Mouse (Mus musculus) layer of hippocampus, adult 2 months (tissue): Measurements from ENCODE around the gene Klhl9. TPM values are rescaled to one million over a fixed set of nuclear protein-coding genes. Genes with fewer than 3 reads are reported as not detected.

Experiments
- DNase-seq, 2 experiments: peaks; one replicate each; pipeline ENCODE4 v3.0.0; 2022; ENCODE audit warnings: low spot score in 2 of 2
- H3K27ac ChIP-seq: fragments of 200-600 bp; 2 replicates; pipeline ENCODE4 v1.8.1; 2022
- H3K4me3 ChIP-seq: fragments of 200-600 bp; 2 replicates; pipeline ENCODE4 v1.8.1; 2022; ENCODE audit warnings: mild to moderate bottlenecking
- CTCF ChIP-seq: fragments of 200-600 bp; conservative IDR thresholded peaks from 2 replicates; pipeline ENCODE4 v1.8.1; 2022; ENCODE audit warnings: antibody characterized with exemption, mild to moderate bottlenecking, moderate library complexity
- total RNA-seq, 2 experiments: library from RNA; stranded (reverse); gene quantifications; 2 replicates each; pipeline ENCODE4 v1.2.3; 2021

The Klhl9 gene
- total RNA-seq, 2 experiments from 2014 or later, result 105 to 107 TPM

DNA sequence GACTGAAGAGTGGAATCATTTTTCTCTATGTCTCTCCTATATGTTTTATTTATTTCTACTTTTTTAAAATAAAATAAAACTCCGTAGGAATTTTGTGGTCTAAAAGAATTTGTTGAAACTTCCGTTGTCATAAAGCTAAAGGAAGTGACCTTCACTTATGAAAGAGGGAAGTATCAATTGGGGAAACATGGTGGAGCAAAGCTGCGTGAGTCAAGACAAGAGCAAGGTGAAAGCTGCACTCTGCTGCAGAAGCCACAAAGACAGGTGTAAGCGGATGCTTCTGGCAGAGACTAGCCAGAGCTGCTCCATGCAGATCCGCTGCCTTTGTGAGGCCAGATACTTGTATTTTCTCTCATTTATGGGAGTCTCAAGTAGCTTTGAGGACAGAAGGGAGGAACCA, 23.5 kb downstream of the Klhl9 start:
- no peak for DNase-seq
- H3K27ac ChIP-seq, result no peak overlapping the region
- no peak for TF ChIP-seq CTCF
- H3K4me3 ChIP-seq, result no peak overlapping the region

DNA sequence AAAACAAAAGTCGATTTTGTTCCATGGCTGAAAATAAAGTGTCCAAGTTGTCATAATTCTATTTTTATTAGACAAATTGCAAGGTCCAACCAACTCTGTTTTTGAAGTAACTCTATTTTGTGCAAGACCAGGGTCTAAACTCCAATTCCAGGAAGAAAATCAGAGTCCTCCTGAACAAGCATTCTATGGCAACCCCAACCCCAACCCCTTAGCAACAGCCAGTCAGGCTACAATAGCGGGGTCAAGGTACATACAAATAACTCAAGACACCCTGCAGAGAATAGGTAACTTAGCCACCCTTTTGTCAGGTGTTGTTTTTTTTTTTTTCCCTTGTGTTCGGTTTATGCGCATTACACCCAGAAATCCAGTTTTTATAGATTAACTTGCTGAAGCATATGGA, 24.5 kb downstream of the Klhl9 start:
- Histone ChIP-seq H3K4me3 (no peak overlapping the region), H3K27ac (no peak overlapping the region)
- TF ChIP-seq CTCF, result no peak
- DNase-seq, result no peak

GRCm38 (mm10) chr4:88697108-88697507, 25.2 kb downstream of the Klhl9 start:
- no peak for TF ChIP-seq CTCF
- no peak for DNase-seq
- Histone ChIP-seq H3K27ac (no peak overlapping the region), H3K4me3 (no peak overlapping the region)

- no peak overlapping the region for H3K4me3 ChIP-seq
- peak; percentile 99 for TF ChIP-seq CTCF
- no peak overlapping the region for H3K27ac ChIP-seq
- DNase-seq, result peak; percentile 74 to 81
Measured at GRCm38 (mm10) chr4:88696237-88696884, 25.9 kb downstream of the Klhl9 start.

GRCm38 (mm10) chr4:88693392-88693791, 28.9 kb downstream of the Klhl9 start:
- no peak for DNase-seq
- Histone ChIP-seq H3K27ac (no peak overlapping the region), H3K4me3 (no peak overlapping the region)
- no peak for TF ChIP-seq CTCF

- Histone ChIP-seq H3K27ac (no peak overlapping the region), H3K4me3 (no peak overlapping the region)
- no peak for DNase-seq
- no peak for TF ChIP-seq CTCF
Measured at GRCm38 (mm10) chr4:88692537-88692936, 29.7 kb downstream of the Klhl9 start.

GRCm38 (mm10) chr4:88691259-88691658, 31.0 kb downstream of the Klhl9 start, which contains the start of gene Ifnab:
Ifnab (minus strand) TSS chr4:88691359.
- no peak for DNase-seq
- Histone ChIP-seq H3K4me3 (no peak within 1 kb of the TSS), H3K27ac (no peak within 1 kb of the TSS)
- TF ChIP-seq CTCF, result no peak

- no peak for DNase-seq
- H3K27ac ChIP-seq, result no peak within 1 kb of the TSS
- TF ChIP-seq CTCF, result no peak
- no peak within 1 kb of the TSS for H3K4me3 ChIP-seq
Measured at GRCm38 (mm10) chr4:88683812-88684211, 38.5 kb downstream of the Klhl9 start, which contains the start of gene Ifna2. Ifna2 (minus strand) TSS chr4:88683912.

- TF ChIP-seq CTCF, result no peak
- no peak for DNase-seq
Measured at GRCm38 (mm10) chr4:88681353-88681752, 40.9 kb downstream of the Klhl9 start.

DNA sequence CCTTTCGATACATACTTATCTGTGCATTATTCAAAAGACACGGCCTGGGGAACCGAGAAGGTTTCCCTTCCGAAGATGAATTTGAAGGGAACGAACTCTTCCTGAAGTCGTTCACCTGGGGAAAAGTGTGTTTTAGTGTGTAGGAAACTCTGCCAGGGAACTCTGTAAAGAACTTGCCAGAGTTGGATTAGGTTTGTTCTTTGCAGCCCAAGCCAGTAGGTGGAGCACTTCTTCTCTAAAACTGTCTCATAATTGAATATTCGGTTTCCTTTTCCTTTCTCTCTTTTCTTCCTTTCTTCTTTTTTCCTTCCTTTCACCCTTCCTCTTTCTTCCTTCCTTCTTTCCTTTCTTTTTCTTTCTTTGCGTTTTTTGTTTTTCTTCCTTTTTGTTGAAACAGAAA, 41.9 kb downstream of the Klhl9 start:
- TF ChIP-seq CTCF, result peak; percentile 85
- Histone ChIP-seq H3K4me3 (no peak overlapping the region), H3K27ac (no peak overlapping the region)
- DNase-seq, result peak in 1 of 2 experiments; percentile 14

More at GRCm38 (mm10) chr4:88681353-88681752, 40.9 kb downstream of the Klhl9 start:
- Histone ChIP-seq H3K4me3 (no peak overlapping the region), H3K27ac (no peak overlapping the region)

- H3K4me3 ChIP-seq, result no peak within 1 kb of the TSS
- no peak for TF ChIP-seq CTCF
- no peak for DNase-seq
- no peak within 1 kb of the TSS for H3K27ac ChIP-seq
Measured at GRCm38 (mm10) chr4:88676824-88677223, 45.4 kb downstream of the Klhl9 start, which contains the start of gene Ifna16. Ifna16 (minus strand) TSS chr4:88676924.

Other genes starting within 250 kb of the Klhl9 start
- gene Ifnb1, start 199.7 kb downstream of the Klhl9 start, total RNA-seq, result not detected
- not detected for gene Ifna15, start 164.2 kb downstream of the Klhl9 start, total RNA-seq
- not detected for gene Ifna14, start 150.7 kb downstream of the Klhl9 start, total RNA-seq
- gene Ifna9, start 130.1 kb downstream of the Klhl9 start, total RNA-seq, result not detected
- not detected for gene Ifna12, start 119.1 kb downstream of the Klhl9 start, total RNA-seq
- gene C87499, start 88.1 kb downstream of the Klhl9 start, total RNA-seq, result not detected
- not detected for gene Ifna13, start 78.0 kb downstream of the Klhl9 start, total RNA-seq
- not detected for gene Ifna16, start 45.5 kb downstream of the Klhl9 start, total RNA-seq
- not detected for gene Ifna2, start 38.6 kb downstream of the Klhl9 start, total RNA-seq
- not detected for gene Ifnab, start 31.1 kb downstream of the Klhl9 start, total RNA-seq
- gene Gm26566, start 660 bp downstream of the Klhl9 start, total RNA-seq, result 1 to 10 TPM; 1.3 to 1.5 TPM
- not detected for gene Gm13271, start 32.4 kb upstream of the Klhl9 start, total RNA-seq
- not detected for gene Gm13283, start 37.7 kb upstream of the Klhl9 start, total RNA-seq
- gene Gm13290, start 51.4 kb upstream of the Klhl9 start, total RNA-seq, result not detected
- gene Gm13289, start 54.5 kb upstream of the Klhl9 start, total RNA-seq, result not detected
- not detected for gene Gm13272, start 57.4 kb upstream of the Klhl9 start, total RNA-seq
- not detected for gene Ifnz, start 59.7 kb upstream of the Klhl9 start, total RNA-seq
- not detected for gene Gm13276, start 63.2 kb upstream of the Klhl9 start, total RNA-seq
- not detected for gene Gm13277, start 66.2 kb upstream of the Klhl9 start, total RNA-seq
- not detected for gene Gm13278, start 69.1 kb upstream of the Klhl9 start, total RNA-seq
- gene Gm13275, start 72.0 kb upstream of the Klhl9 start, total RNA-seq, result not detected
- not detected for gene Gm13279, start 74.9 kb upstream of the Klhl9 start, total RNA-seq
- not detected for gene Gm13285, start 77.2 kb upstream of the Klhl9 start, total RNA-seq
- not detected for gene Gm13287, start 80.8 kb upstream of the Klhl9 start, total RNA-seq
- not detected for gene Gm13288, start 83.1 kb upstream of the Klhl9 start, total RNA-seq
- not detected for gene Ifna7, start 93.8 kb upstream of the Klhl9 start, total RNA-seq
- not detected for gene Ifna11, start 97.5 kb upstream of the Klhl9 start, total RNA-seq
- gene Ifna6, start 105.0 kb upstream of the Klhl9 start, total RNA-seq, result not detected
- gene Ifna5, start 113.1 kb upstream of the Klhl9 start, total RNA-seq, result not detected
- not detected for gene Ifna4, start 119.4 kb upstream of the Klhl9 start, total RNA-seq
- not detected for gene Ifna1, start 127.6 kb upstream of the Klhl9 start, total RNA-seq
- gene Ifne, start 157.7 kb upstream of the Klhl9 start, total RNA-seq, result not detected